Mouse (Mus musculus) lung, adult 2 months (tissue): ENCODE measurements around the gene Zfp609. TPM values are rescaled to one million over a fixed set of nuclear protein-coding genes. Genes with fewer than 3 reads are reported as not detected.
A peak's percentile ranks its signal among the peaks of the same experiment; 100 is the strongest.

ENCODE experiments used
- DNase-seq: peaks from one replicate; pipeline ENCODE4 v3.0.0; 2022
- H3K4me1 ChIP-seq: fragments of 200-500 bp; 2 replicates; pipeline ENCODE4 v1.6.1; 2011; ENCODE audit warnings: low read length; ENCODE audit not compliant: control insufficient read depth, insufficient read depth
- H3K4me3 ChIP-seq: fragments of 200-500 bp; replicated peaks from 2 replicates; pipeline ENCODE3; 2011; ENCODE audit warnings: low read depth, mild to moderate bottlenecking, control low read depth, low read length; ENCODE audit errors: extremely low read depth
- CTCF ChIP-seq: fragments of 200-500 bp; IDR thresholded peaks from 2 replicates; pipeline ENCODE4 v1.5.1; 2011; ENCODE audit warnings: mild to moderate bottlenecking, low read length, control low read depth; ENCODE audit not compliant: insufficient read depth
- POLR2A ChIP-seq: fragments of 200-500 bp; IDR thresholded peaks from 2 replicates; pipeline ENCODE4 v1.6.1; 2011; ENCODE audit warnings: low read depth, mild to moderate bottlenecking, control low read depth, low read length, borderline replicate concordance; ENCODE audit errors: extremely low read depth
- WGBS: fragments of 180-500 bp; shearing (Covaris S2); methylation state at CpG from one replicate; pipeline ENCODE4 v1.1.7; 2018; 5-methylcytosine and 5-hydroxymethylcytosine counted together
- polyA plus RNA-seq: library from polyadenylated mRNA; depleted of rRNA; stranded (reverse); fragments of >200 nt; gene quantifications from 2 replicates; pipeline ENCODE4 v1.2.3, GENCODE M21; 2012

Zfp609 gene
- polyA plus RNA-seq, 1 experiment = 11.7 TPM

- no peak for TF ChIP-seq CTCF
- DNase-seq = no peak
- 99% methylated on average over 7 of the region's 7 CpGs for WGBS
- Histone ChIP-seq H3K4me3 (no peak overlapping the region), H3K4me1 (peaks cover 5% of the 10 kb centered on the region; the same call in 1 of the 2 replicates)
These were observed 53.6 kb downstream of the Zfp609 start for GRCm38 (mm10) chr9:65773783-65774182.

DNA sequence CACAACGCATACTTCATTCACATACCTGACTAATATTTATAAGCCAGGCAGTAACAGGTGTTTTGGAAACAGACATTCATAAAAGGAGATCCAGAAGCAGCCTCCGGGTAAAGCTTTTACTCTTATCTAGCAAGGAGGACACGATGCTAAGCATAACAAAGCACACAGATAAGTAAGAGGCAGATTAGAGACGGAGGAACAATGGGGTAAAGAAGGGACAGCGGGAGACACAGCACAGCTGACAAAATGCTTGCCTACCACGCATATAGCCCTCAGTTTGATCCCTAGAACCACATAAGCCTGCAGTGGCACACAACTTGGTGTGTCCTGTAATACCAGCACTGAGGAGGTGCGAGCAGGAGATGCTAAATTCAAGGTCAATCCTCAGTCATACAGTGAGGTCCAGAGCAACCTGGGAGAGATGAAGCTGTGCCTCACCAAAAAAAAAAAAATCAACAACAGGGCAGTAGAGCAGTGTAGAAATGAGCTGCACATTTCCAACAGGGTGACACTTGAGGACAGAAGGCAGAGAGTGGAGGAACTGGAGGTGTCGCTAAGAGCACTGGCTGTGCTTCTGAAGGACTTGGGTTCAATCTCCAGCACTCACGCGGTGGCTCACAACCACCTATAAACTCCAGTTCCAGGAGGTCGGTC lies 56.2 kb downstream of the Zfp609 start:
- H3K4me1 ChIP-seq = peaks cover 2% of the 10 kb centered on the region; the same call in 1 of the 2 replicates
- no peak for TF ChIP-seq CTCF
- TF ChIP-seq POLR2A = no peak
- 50% methylated on average over 11 of the region's 11 CpGs for WGBS
- no peak overlapping the region for H3K4me3 ChIP-seq
- DNase-seq = no peak

- 92% methylated on average over 4 of the region's 4 CpGs for WGBS
- Histone ChIP-seq H3K4me1 (no peaks in the 10 kb centered on the region; the same call in none of the 2 replicates), H3K4me3 (no peak overlapping the region)
- TF ChIP-seq POLR2A (no peak), CTCF (no peak)
- DNase-seq = no peak
These were observed 64.6 kb downstream of the Zfp609 start for GRCm38 (mm10) chr9:65762728-65763127.

- H3K4me1 ChIP-seq = no peaks in the 10 kb centered on the region; the same call in none of the 2 replicates
- no peak for DNase-seq
- TF ChIP-seq POLR2A (no peak), CTCF (0 out of 2 replicates have a peak, but pooled peaks have one; percentile 10)
- WGBS = 59% methylated on average over 8 of the region's 8 CpGs
- no peak overlapping the region for H3K4me3 ChIP-seq
These were observed 67.4 kb downstream of the Zfp609 start for GRCm38 (mm10) chr9:65759992-65760391.

- no peaks in the 10 kb centered on the region; the same call in none of the 2 replicates for H3K4me1 ChIP-seq
- no peak for DNase-seq
- H3K4me3 ChIP-seq = no peak overlapping the region
- 90% methylated on average over 5 of the region's 5 CpGs for WGBS
- TF ChIP-seq CTCF (no peak), POLR2A (no peak)
These were observed 68.1 kb downstream of the Zfp609 start for GRCm38 (mm10) chr9:65759256-65759655.

GRCm38 (mm10) chr9:65757826-65758225 lies 69.5 kb downstream of the Zfp609 start:
- H3K4me1 ChIP-seq = no peaks in the 10 kb centered on the region; the same call in none of the 2 replicates
- 65% methylated on average over 3 of the region's 3 CpGs for WGBS
- no peak for DNase-seq
- no peak overlapping the region for H3K4me3 ChIP-seq
- TF ChIP-seq CTCF = no peak
- no peak for TF ChIP-seq POLR2A

GRCm38 (mm10) chr9:65755673-65756375 lies 71.5 kb downstream of the Zfp609 start:
- 96% methylated on average over 7 of the region's 7 CpGs for WGBS
- no peak overlapping the region for H3K4me3 ChIP-seq
- no peaks in the 10 kb centered on the region; the same call in none of the 2 replicates for H3K4me1 ChIP-seq
- DNase-seq = no peak
- TF ChIP-seq POLR2A (no peak), CTCF (no peak)

GRCm38 (mm10) chr9:65755164-65755563 lies 72.2 kb downstream of the Zfp609 start:
- WGBS = 74% methylated on average over 1 of the region's 1 CpGs
- DNase-seq = no peak
- no peak for TF ChIP-seq POLR2A
- TF ChIP-seq CTCF = no peak
- Histone ChIP-seq H3K4me3 (no peak overlapping the region), H3K4me1 (no peaks in the 10 kb centered on the region; the same call in none of the 2 replicates)

DNA sequence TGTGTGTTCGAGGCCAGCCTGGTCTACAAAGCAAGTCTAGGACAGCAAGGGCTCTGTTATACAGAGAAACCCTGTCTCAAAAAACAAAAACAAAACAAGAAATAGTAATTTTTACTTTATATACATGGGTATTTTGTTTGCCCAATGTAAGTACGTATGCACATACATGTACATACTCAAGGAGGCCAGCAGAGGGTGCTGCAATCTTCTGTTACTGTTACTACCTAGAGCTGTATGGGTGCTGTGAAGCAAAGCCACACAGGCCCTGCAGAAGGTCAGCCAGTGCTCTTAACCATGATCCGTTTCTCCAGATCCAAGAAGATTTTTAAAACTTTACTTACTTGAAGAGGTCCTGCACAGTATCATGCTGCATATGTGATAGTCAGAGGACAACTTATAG lies 74.7 kb downstream of the Zfp609 start:
- WGBS = 95% methylated on average over 3 of the region's 3 CpGs
- no peaks in the 10 kb centered on the region; the same call in 1 of the 2 replicates for H3K4me1 ChIP-seq

More for the DNA sequence above, 74.7 kb downstream of the Zfp609 start:
- TF ChIP-seq CTCF (0 out of 2 replicates have a peak, but pooled peaks have one; percentile 4), POLR2A (no peak)
- DNase-seq = no peak
- no peak overlapping the region for H3K4me3 ChIP-seq
